Mouse (Mus musculus) gastrocnemius, postnatal 4 days (tissue): Measurements from ENCODE around the gene Usp20. TPM values are rescaled to one million over a fixed set of nuclear protein-coding genes. Genes with fewer than 3 reads are reported as not detected.
"Not testable (repeated sequence)": the region's sequence is repeated elsewhere in the genome, so short reads cannot be mapped to it uniquely, and the experiment has no call there.

Experiments used
- DNase-seq, 2 experiments: peaks; one replicate each; pipeline ENCODE4 v3.0.0; 2021 to 2022; ENCODE audit warnings: low spot score in 2 of 2, mixed read lengths in 2 of 2
- long read RNA-seq, 2 experiments: library from polyadenylated mRNA; stranded (forward); transcript quantifications; one replicate each; pipeline ENCODE4 v2.0.0; 2021
- total RNA-seq, 2 experiments: library from RNA; stranded (reverse); gene quantifications; 2 replicates each; pipeline ENCODE4 v1.2.3; 2021

The Usp20 gene
- total RNA-seq: 10 to 100 TPM; 40.0 to 44.8 TPM
- long read RNA-seq, experiment 1, full-length matches to known transcripts: 20 of 46 reads
- long read RNA-seq, experiment 1, partial matches to known transcripts: 8 of 46 reads
- long read RNA-seq, experiment 1, other reads (novel, unspliced or antisense): 18 of 46 reads
- long read RNA-seq, experiment 2, full-length matches to known transcripts: 43 of 95 reads
- long read RNA-seq, experiment 2, partial matches to known transcripts: 12 of 95 reads
- long read RNA-seq, experiment 2, other reads (novel, unspliced or antisense): 40 of 95 reads

- DNase-seq: peak; percentile 96 to 99
Measured at GRCm38 (mm10) chr2:30981790-30982513, at the start of gene Usp20, which contains the start of gene BC005624. Usp20 (plus strand) TSS chr2:30982279. BC005624 (minus strand) TSS chr2:30982201.

- DNase-seq: no peak
Measured at GRCm38 (mm10) chr2:30933032-30933431, 49.0 kb upstream of the Usp20 start.

GRCm38 (mm10) chr2:30933917-30934450 lies 48.1 kb upstream of the Usp20 start:
- DNase-seq: peak; percentile 55 to 73

- no peak for DNase-seq
Measured at GRCm38 (mm10) chr2:30936808-30937207, 45.3 kb upstream of the Usp20 start.

- no peak for DNase-seq
Measured at GRCm38 (mm10) chr2:30937731-30938130, 44.3 kb upstream of the Usp20 start.

- DNase-seq: no peak
Measured at GRCm38 (mm10) chr2:30938574-30938991, 43.5 kb upstream of the Usp20 start.

GRCm38 (mm10) chr2:30941586-30941985 lies 40.5 kb upstream of the Usp20 start:
- no peak for DNase-seq

- DNase-seq: not testable (repeated sequence)
Measured at GRCm38 (mm10) chr2:30942116-30942515, 40.0 kb upstream of the Usp20 start.

- peak in 1 of 2 experiments; percentile 51 for DNase-seq
Measured at GRCm38 (mm10) chr2:30942603-30943011, 39.5 kb upstream of the Usp20 start.

- DNase-seq: no peak
Measured at GRCm38 (mm10) chr2:30952457-30952823, 29.6 kb upstream of the Usp20 start.

GRCm38 (mm10) chr2:30952824-30953490 lies 29.1 kb upstream of the Usp20 start, which contains the start of gene Tor1b:
Tor1b (plus strand) TSS chr2:30952959.
- DNase-seq: peak; percentile 53 to 83

GRCm38 (mm10) chr2:30954797-30955196 lies 27.3 kb upstream of the Usp20 start:
- DNase-seq: no peak

- DNase-seq: no peak
Measured at GRCm38 (mm10) chr2:30957511-30957910, 24.6 kb upstream of the Usp20 start.

- no peak for DNase-seq
Measured at GRCm38 (mm10) chr2:30958726-30959125, 23.4 kb upstream of the Usp20 start.

- no peak for DNase-seq
Measured at GRCm38 (mm10) chr2:30959856-30960255, 22.2 kb upstream of the Usp20 start.

GRCm38 (mm10) chr2:30962570-30963254 lies 19.4 kb upstream of the Usp20 start:
- DNase-seq: no peak

GRCm38 (mm10) chr2:30965627-30966026 lies 16.5 kb upstream of the Usp20 start:
- DNase-seq: no peak

- no peak for DNase-seq
Measured at GRCm38 (mm10) chr2:30966826-30967225, 15.3 kb upstream of the Usp20 start.

GRCm38 (mm10) chr2:30967352-30968327 lies 14.4 kb upstream of the Usp20 start, which contains the start of gene Tor1a:
Tor1a (minus strand) TSS chr2:30967933.
- DNase-seq: peak; percentile 70 to 87

- DNase-seq: no peak
Measured at GRCm38 (mm10) chr2:30983024-30983423, 945 bp downstream of the Usp20 start.
